Mouse (Mus musculus) liver, embryonic 13.5 days (tissue): ENCODE results near the gene Cdkn2d. TPM values are rescaled to one million over a fixed set of nuclear protein-coding genes. Genes with fewer than 3 reads are reported as not detected.

Source experiments
- ATAC-seq: fragments of 200-750 bp; cut with Nextera tagmentation; 2 replicates; pipeline ENCODE4 v1.8.0; 2017; ENCODE audit warnings: low read depth, mild to moderate bottlenecking, moderate number of reproducible peaks, moderate library complexity
- DNase-seq: peaks from one replicate; pipeline ENCODE4 v3.0.0; 2022
- H3K27ac ChIP-seq: fragments of 300-500 bp; sonication (generic); 2 replicates; pipeline ENCODE4 v1.5.1; 2015; ENCODE audit warnings: moderate library complexity, mild to moderate bottlenecking, inconsistent platforms
- H3K27me3 ChIP-seq: fragments of 300-500 bp; sonication (generic); 2 replicates; pipeline ENCODE4 v1.6.1; 2015; ENCODE audit warnings: mild to moderate bottlenecking, inconsistent platforms
- H3K36me3 ChIP-seq: fragments of 300-500 bp; sonication (generic); 2 replicates; pipeline ENCODE4 v1.6.1; 2015; ENCODE audit warnings: mild to moderate bottlenecking, inconsistent platforms
- H3K4me1 ChIP-seq: fragments of 300-500 bp; sonication (generic); replicated peaks from 2 replicates; pipeline ENCODE4 v1.6.1; 2015; ENCODE audit warnings: inconsistent platforms
- H3K4me2 ChIP-seq: fragments of 300-500 bp; sonication (generic); 2 replicates; pipeline ENCODE4 v1.6.1; 2015; ENCODE audit warnings: inconsistent platforms, mild to moderate bottlenecking, moderate library complexity
- H3K4me3 ChIP-seq: fragments of 300-500 bp; sonication (generic); replicated peaks from 2 replicates; pipeline ENCODE4 v1.5.1; 2015; ENCODE audit warnings: mild to moderate bottlenecking, inconsistent platforms
- H3K9ac ChIP-seq: fragments of 300-500 bp; sonication (generic); 2 replicates; pipeline ENCODE4 v1.6.1; 2015; ENCODE audit warnings: mild to moderate bottlenecking, inconsistent platforms
- H3K9me3 ChIP-seq: fragments of 300-500 bp; sonication (generic); replicated peaks from 2 replicates; pipeline ENCODE4 v1.6.1; 2016; ENCODE audit warnings: inconsistent platforms
- WGBS: fragments of 180-500 bp; shearing (Covaris S2); methylation state at CpG from one replicate; pipeline ENCODE4 v1.1.7; 2015; ENCODE audit not compliant: insufficient replicate concordance; 5-methylcytosine and 5-hydroxymethylcytosine counted together
- polyA plus RNA-seq: library from polyadenylated mRNA; unstranded; fragments of >200 nt; fragmentation: Nextera tagmentation; extraction: Ambion mirVana; gene quantifications from 2 replicates; pipeline ENCODE4 v1.2.1, GENCODE M21; 2015

Cdkn2d gene
- polyA plus RNA-seq, 1 experiment from 2014 or later: 105 TPM

DNA sequence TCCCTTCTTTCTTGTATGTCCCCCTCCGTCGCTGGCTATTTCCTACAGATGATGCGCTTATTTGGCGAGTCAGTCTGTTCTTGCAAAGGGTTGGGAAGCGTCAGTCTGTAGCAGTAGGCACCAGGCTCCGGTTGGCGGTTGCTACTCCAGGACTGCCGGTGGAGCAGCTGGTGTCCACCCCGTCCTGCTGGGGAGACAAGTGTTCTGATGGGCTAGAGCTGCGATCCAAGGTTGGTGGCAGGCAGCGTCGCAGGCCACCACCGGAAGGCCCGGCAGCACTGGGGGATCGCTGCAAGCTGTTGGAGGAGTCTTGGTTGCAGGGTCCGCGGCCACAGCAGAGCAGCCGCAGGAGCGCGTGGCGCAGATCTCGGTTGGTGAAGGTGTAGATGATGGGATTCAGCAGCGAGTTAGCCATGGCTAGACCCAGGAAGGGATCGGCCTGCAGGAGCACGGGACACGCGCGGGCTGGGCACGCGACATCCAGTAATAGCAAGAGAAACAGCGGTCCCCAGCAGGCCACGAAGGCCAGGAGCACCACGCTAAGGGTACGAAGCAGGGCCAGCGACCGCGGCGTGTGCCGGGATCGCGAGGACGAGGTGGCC lies 47.3 kb downstream of the Cdkn2d start:
- peaks cover 74% of the 10 kb centered on the region for H3K27me3 ChIP-seq
- 6% methylated on average over 42 of the region's 42 CpGs for WGBS
- H3K4me1 ChIP-seq: peaks cover 43% of the 10 kb centered on the region
- H3K4me2 ChIP-seq: peak overlapping the region; percentile 63
- no peak overlapping the region for H3K27ac ChIP-seq
- no peak for DNase-seq
- H3K36me3 ChIP-seq: no peaks in the 10 kb centered on the region
- H3K4me3 ChIP-seq: peak overlapping the region; percentile 48
- H3K9me3 ChIP-seq: no peaks in the 10 kb centered on the region
- no peak for ATAC-seq
- H3K9ac ChIP-seq: no peak overlapping the region

DNA sequence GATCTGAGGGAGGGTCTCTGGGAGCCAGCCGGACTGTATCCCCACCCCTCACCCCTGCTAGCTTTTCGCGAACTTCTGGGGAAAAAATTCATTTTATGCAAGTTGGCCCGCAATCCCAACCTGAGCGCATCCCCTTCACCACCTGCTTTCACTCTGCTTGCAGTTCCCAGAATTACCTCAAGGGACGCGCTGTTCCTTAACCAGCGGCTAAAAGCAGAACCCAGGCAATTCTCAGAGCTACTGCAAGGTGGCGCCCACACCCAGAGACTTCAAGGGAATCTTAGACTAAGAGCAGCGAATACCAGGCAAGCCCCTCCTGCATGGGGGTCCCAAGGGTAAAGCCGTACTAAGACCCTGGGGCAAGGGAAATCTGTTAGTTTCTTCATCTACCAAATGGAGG lies 49.9 kb downstream of the Cdkn2d start:
- 5% methylated on average over 11 of the region's 11 CpGs for WGBS
- no peaks in the 10 kb centered on the region for H3K9me3 ChIP-seq
- no peak for ATAC-seq
- no peak overlapping the region for H3K9ac ChIP-seq
- no peak overlapping the region for H3K4me3 ChIP-seq
- peak; percentile 82 for DNase-seq
- no peak overlapping the region for H3K4me2 ChIP-seq
- H3K27me3 ChIP-seq: peaks cover 49% of the 10 kb centered on the region
- no peak overlapping the region for H3K27ac ChIP-seq
- peaks cover 50% of the 10 kb centered on the region for H3K4me1 ChIP-seq
- H3K36me3 ChIP-seq: peaks cover 9% of the 10 kb centered on the region

DNA sequence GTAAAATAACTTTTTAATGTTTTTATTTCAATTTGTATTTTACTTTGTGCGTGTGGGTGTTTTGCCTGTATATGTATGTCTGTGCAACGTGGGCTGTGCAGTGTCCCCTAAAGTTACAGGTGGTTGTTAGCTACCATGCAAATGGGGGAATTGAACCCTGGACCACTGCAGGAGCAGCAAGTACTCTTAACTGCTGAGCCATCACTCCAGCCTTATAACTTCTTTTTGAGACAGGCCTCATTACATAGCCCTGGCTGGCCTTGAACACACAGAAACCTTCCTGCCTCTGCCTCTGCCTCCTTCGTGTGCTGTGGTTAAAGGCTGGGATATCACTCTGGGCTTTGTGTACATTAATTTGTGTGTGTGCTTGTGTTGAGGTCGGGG lies 51.8 kb downstream of the Cdkn2d start:
- H3K27ac ChIP-seq: peak overlapping the region; percentile 97
- DNase-seq (no peak), ATAC-seq (no peak)
- H3K9me3 ChIP-seq: no peaks in the 10 kb centered on the region
- peaks cover 28% of the 10 kb centered on the region for H3K36me3 ChIP-seq
- H3K4me1 ChIP-seq: peaks cover 58% of the 10 kb centered on the region
- WGBS: 19% methylated on average over 4 of the region's 4 CpGs
- peaks cover 30% of the 10 kb centered on the region for H3K27me3 ChIP-seq
- peak overlapping the region; percentile 100 for H3K9ac ChIP-seq
- H3K4me3 ChIP-seq: peak overlapping the region; percentile 98
- peak overlapping the region; percentile 94 for H3K4me2 ChIP-seq

GRCm38 (mm10) chr9:21238733-21239464 lies 52.3 kb downstream of the Cdkn2d start, which contains the start of gene Keap1:
Gene Keap1 (minus strand): TSS chr9:21239361.
- H3K4me2 ChIP-seq: peak within 1 kb of the TSS; percentile 94
- peaks cover 33% of the 10 kb centered on the region for H3K36me3 ChIP-seq
- peaks cover 24% of the 10 kb centered on the region for H3K27me3 ChIP-seq
- under 1% methylated on average over 80 of the region's 90 CpGs for WGBS
- ATAC-seq: peak; percentile 87
- DNase-seq: peak; percentile 79
- H3K4me1 ChIP-seq: peaks cover 52% of the 10 kb centered on the region
- H3K27ac ChIP-seq: peak within 1 kb of the TSS; percentile 97
- peak within 1 kb of the TSS; percentile 100 for H3K9ac ChIP-seq
- H3K4me3 ChIP-seq: peak within 1 kb of the TSS; percentile 98
- H3K9me3 ChIP-seq: no peaks in the 10 kb centered on the region

Other genes with a start within 250 kb of the Cdkn2d start
- gene Zglp1, start 224.3 kb downstream of the Cdkn2d start, polyA plus RNA-seq: 0.38 TPM in 1 of 2 replicates, not detected in the other
- gene Gm49373, start 218.3 kb downstream of the Cdkn2d start, polyA plus RNA-seq: 0.56 and 0.68 TPM in 2 replicates
- 36.6 and 41.0 TPM in 2 replicates for gene Fdx1l, start 217.8 kb downstream of the Cdkn2d start, polyA plus RNA-seq
- 1.3 and 1.6 TPM in 2 replicates for gene Gm38431, start 199.4 kb downstream of the Cdkn2d start, polyA plus RNA-seq
- 18.4 and 27.0 TPM in 2 replicates for gene Raver1, start 199.4 kb downstream of the Cdkn2d start, polyA plus RNA-seq
- gene Tyk2, start 160.2 kb downstream of the Cdkn2d start, polyA plus RNA-seq: 6.2 and 7.2 TPM in 2 replicates
- gene Cdc37, start 141.4 kb downstream of the Cdkn2d start, polyA plus RNA-seq: 170 and 200 TPM in 2 replicates
- 2.0 and 2.1 TPM in 2 replicates for gene Pde4a, start 125.7 kb downstream of the Cdkn2d start, polyA plus RNA-seq
- 31.9 TPM in 2 replicates for gene Keap1, start 52.0 kb downstream of the Cdkn2d start, polyA plus RNA-seq
- 0.03 and 0.10 TPM in 2 replicates for gene S1pr5, start 43.0 kb downstream of the Cdkn2d start, polyA plus RNA-seq
- gene Atg4d, start 26.1 kb downstream of the Cdkn2d start, polyA plus RNA-seq: 85.5 and 86.2 TPM in 2 replicates
- 9.9 and 10.3 TPM in 2 replicates for gene Kri1, start 3.4 kb downstream of the Cdkn2d start, polyA plus RNA-seq
- 0.17 and 0.24 TPM in 2 replicates for gene Ap1m2, start 20.9 kb upstream of the Cdkn2d start, polyA plus RNA-seq
- 17.3 and 19.1 TPM in 2 replicates for gene Slc44a2, start 29.3 kb upstream of the Cdkn2d start, polyA plus RNA-seq
- 50.9 and 58.8 TPM in 2 replicates for gene Ilf3, start 76.5 kb upstream of the Cdkn2d start, polyA plus RNA-seq
- gene Qtrt1, start 120.4 kb upstream of the Cdkn2d start, polyA plus RNA-seq: 24.3 and 28.6 TPM in 2 replicates
- 51.8 and 56.8 TPM in 2 replicates for gene Dnm2, start 133.5 kb upstream of the Cdkn2d start, polyA plus RNA-seq
- gene Tmed1, start 218.8 kb upstream of the Cdkn2d start, polyA plus RNA-seq: 36.9 and 38.5 TPM in 2 replicates
- gene AB124611, start 234.8 kb upstream of the Cdkn2d start, polyA plus RNA-seq: 3.5 and 4.1 TPM in 2 replicates